Mouse (Mus musculus) CD4-positive naive resting alpha-beta T cell, adult 76 days (primary cell): ENCODE data around the gene Accs. TPM values are rescaled to one million over a fixed set of nuclear protein-coding genes. Genes with fewer than 3 reads are reported as not detected.

ENCODE experiments used
- total RNA-seq: library from RNA; stranded (reverse); gene quantifications from one replicate; pipeline ENCODE4 v1.2.4, GENCODE M21; 2023

The Accs gene
- total RNA-seq = 30.3 TPM

DNA sequence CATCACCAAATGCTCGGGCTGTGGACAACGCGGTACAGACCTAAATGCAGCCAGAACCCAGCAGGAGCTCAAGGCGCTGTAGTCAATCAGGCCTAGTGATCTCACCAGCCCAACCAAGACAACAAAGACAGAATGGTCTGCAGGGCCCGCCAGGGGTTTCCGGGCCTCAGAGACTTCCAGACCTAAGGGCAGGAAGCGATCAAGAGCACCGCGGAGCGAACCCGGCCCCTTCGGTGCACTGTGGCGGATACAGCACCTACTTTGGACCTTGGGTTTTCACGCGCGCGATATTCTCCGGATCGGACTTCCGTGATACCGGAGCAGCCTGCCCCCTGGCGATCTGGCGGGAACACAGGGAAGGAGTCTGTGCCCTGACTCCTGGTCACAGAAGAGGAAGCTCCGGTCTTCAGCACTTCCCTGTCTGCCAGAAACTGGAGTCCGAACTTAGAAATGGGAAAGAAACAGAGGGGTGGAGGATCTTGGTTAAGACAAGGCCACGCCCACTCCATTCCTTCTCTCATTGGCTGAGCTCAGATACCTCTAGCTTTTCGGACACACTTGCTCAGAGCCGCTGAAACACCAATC lies at the start of gene Accs:
Accs (minus strand) TSS at position 439 of the 585 bp plus-strand sequence.

GRCm38 (mm10) chr2:93869107-93869600 lies 19.4 kb upstream of the Accs start, which contains the start of gene Accsl:
Gene Accsl, minus strand, starts transcription at chr2:93869157.

GRCm38 (mm10) chr2:93822045-93822749 lies 27.5 kb downstream of the Accs start, which contains the start of gene Ext2:
Gene Ext2, minus strand, starts transcription at chr2:93822568.

Other genes starting within 250 kb of the Accs start
- gene Alx4, start 207.6 kb downstream of the Accs start, total RNA-seq = not detected
- 57.2 TPM for gene Ext2, start 27.4 kb downstream of the Accs start, total RNA-seq
- not detected for gene Accsl, start 19.2 kb upstream of the Accs start, total RNA-seq
- gene Gm13889, start 107.3 kb upstream of the Accs start, total RNA-seq = 0.62 TPM
- not detected for gene Gm27027, start 146.4 kb upstream of the Accs start, total RNA-seq
- 66.0 TPM for gene Alkbh3, start 160.9 kb upstream of the Accs start, total RNA-seq